Mouse (Mus musculus): ENCODE measurements around the gene Anapc2. TPM values are rescaled to one million over a fixed set of nuclear protein-coding genes. Genes with fewer than 3 reads are reported as not detected.
A peak's percentile ranks its signal among the peaks of the same experiment; 100 is the strongest.

Anapc2 gene
- polyA plus RNA-seq, 1 experiment from 2014 or later, result 114 TPM

GRCm38 (mm10) chr2:25278928-25279882 is 6.9 kb downstream of the Anapc2 start:
- Histone ChIP-seq H3K36me3 (replicated peaks; ENCODE audit: control insufficient read depth, insufficient read depth) (peaks cover 99% of the 10 kb centered on the region), H3K27me3 (ENCODE audit: control insufficient read depth, insufficient read depth, low read length) (no peaks in the 10 kb centered on the region), H3K4me2 (replicated peaks) (no peak overlapping the region), H3K9me3 (ENCODE audit: control insufficient read depth, low read length) (no peaks in the 10 kb centered on the region), H3K27ac (no peak overlapping the region), H3K4me1 (replicated peaks; ENCODE audit: control insufficient read depth, insufficient read depth, low read length) (no peaks in the 10 kb centered on the region), H3K9ac (no peak overlapping the region), H3K4me3 (replicated peaks; ENCODE audit: low read length) (no peak overlapping the region)
- DNase-seq (ENCODE audit: low spot score), result peak; percentile 77
- 0 out of 2 replicates have a peak, but pooled peaks have one; percentile 36 for ATAC-seq (ENCODE audit: low FRiP score)
- WGBS, result 61% methylated on average over 13 of the region's 13 CpGs

- Histone ChIP-seq H3K36me3 (replicated peaks; ENCODE audit: control insufficient read depth, insufficient read depth) (peaks cover 60% of the 10 kb centered on the region), H3K27ac (no peak overlapping the region)
- WGBS, result 92% methylated on average over 2 of the region's 2 CpGs
These were observed 13.3 kb downstream of the Anapc2 start for GRCm38 (mm10) chr2:25285551-25285950.

GRCm38 (mm10) chr2:25286314-25286713 is 14.0 kb downstream of the Anapc2 start:
- DNase-seq (ENCODE audit: low spot score) (no peak), ATAC-seq (ENCODE audit: low FRiP score) (no peak)
- WGBS, result 83% methylated on average over 1 of the region's 1 CpGs
- H3K36me3 ChIP-seq (replicated peaks; ENCODE audit: control insufficient read depth, insufficient read depth), result peaks cover 53% of the 10 kb centered on the region
- H3K9ac ChIP-seq, result no peak overlapping the region
- H3K9me3 ChIP-seq (ENCODE audit: control insufficient read depth, low read length), result no peaks in the 10 kb centered on the region
- no peak overlapping the region for H3K27ac ChIP-seq
- peaks cover 21% of the 10 kb centered on the region for H3K4me1 ChIP-seq (replicated peaks; ENCODE audit: control insufficient read depth, insufficient read depth, low read length)
- H3K4me3 ChIP-seq (replicated peaks; ENCODE audit: low read length), result no peak overlapping the region
- H3K27me3 ChIP-seq (ENCODE audit: control insufficient read depth, insufficient read depth, low read length), result peaks cover 35% of the 10 kb centered on the region
- no peak overlapping the region for H3K4me2 ChIP-seq (replicated peaks)

More at GRCm38 (mm10) chr2:25285551-25285950, 13.3 kb downstream of the Anapc2 start:
- Histone ChIP-seq H3K4me2 (replicated peaks) (no peak overlapping the region), H3K9ac (no peak overlapping the region), H3K4me1 (replicated peaks; ENCODE audit: control insufficient read depth, insufficient read depth, low read length) (peaks cover 14% of the 10 kb centered on the region), H3K4me3 (replicated peaks; ENCODE audit: low read length) (no peak overlapping the region), H3K27me3 (ENCODE audit: control insufficient read depth, insufficient read depth, low read length) (peaks cover 28% of the 10 kb centered on the region), H3K9me3 (ENCODE audit: control insufficient read depth, low read length) (no peaks in the 10 kb centered on the region)
- DNase-seq (ENCODE audit: low spot score) (no peak), ATAC-seq (ENCODE audit: low FRiP score) (no peak)

GRCm38 (mm10) chr2:25286837-25287636 is 14.8 kb downstream of the Anapc2 start:
- 65% methylated on average over 7 of the region's 7 CpGs for WGBS
- Histone ChIP-seq H3K4me3 (replicated peaks; ENCODE audit: low read length) (no peak overlapping the region), H3K4me2 (replicated peaks) (no peak overlapping the region), H3K27me3 (ENCODE audit: control insufficient read depth, insufficient read depth, low read length) (peaks cover 42% of the 10 kb centered on the region), H3K9me3 (ENCODE audit: control insufficient read depth, low read length) (no peaks in the 10 kb centered on the region), H3K27ac (no peak overlapping the region), H3K4me1 (replicated peaks; ENCODE audit: control insufficient read depth, insufficient read depth, low read length) (peaks cover 21% of the 10 kb centered on the region), H3K36me3 (replicated peaks; ENCODE audit: control insufficient read depth, insufficient read depth) (peaks cover 47% of the 10 kb centered on the region), H3K9ac (no peak overlapping the region)
- ATAC-seq (ENCODE audit: low FRiP score) (no peak), DNase-seq (ENCODE audit: low spot score) (no peak)

- peaks cover 36% of the 10 kb centered on the region for H3K36me3 ChIP-seq (replicated peaks; ENCODE audit: control insufficient read depth, insufficient read depth)
- no peak within 1 kb of the TSS for H3K4me3 ChIP-seq (replicated peaks; ENCODE audit: low read length)
- no peaks in the 10 kb centered on the region for H3K9me3 ChIP-seq (ENCODE audit: control insufficient read depth, low read length)
- 80% methylated on average over 6 of the region's 6 CpGs for WGBS
- peaks cover 53% of the 10 kb centered on the region for H3K27me3 ChIP-seq (ENCODE audit: control insufficient read depth, insufficient read depth, low read length)
- no peak within 1 kb of the TSS for H3K4me2 ChIP-seq (replicated peaks)
- no peak within 1 kb of the TSS for H3K27ac ChIP-seq
- DNase-seq (ENCODE audit: low spot score), result no peak
- no peak within 1 kb of the TSS for H3K9ac ChIP-seq
- no peak for ATAC-seq (ENCODE audit: low FRiP score)
- peaks cover 21% of the 10 kb centered on the region for H3K4me1 ChIP-seq (replicated peaks; ENCODE audit: control insufficient read depth, insufficient read depth, low read length)
These were observed 15.8 kb downstream of the Anapc2 start, which contains the start of gene Tmem210 for GRCm38 (mm10) chr2:25287927-25288649. Tmem210 (plus strand) TSS chr2:25288145.

GRCm38 (mm10) chr2:25288734-25289345 is 16.6 kb downstream of the Anapc2 start:
- DNase-seq (ENCODE audit: low spot score) (no peak), ATAC-seq (ENCODE audit: low FRiP score) (no peak)
- Histone ChIP-seq H3K27me3 (ENCODE audit: control insufficient read depth, insufficient read depth, low read length) (peaks cover 61% of the 10 kb centered on the region), H3K27ac (no peak overlapping the region), H3K4me2 (replicated peaks) (no peak overlapping the region), H3K36me3 (replicated peaks; ENCODE audit: control insufficient read depth, insufficient read depth) (peaks cover 32% of the 10 kb centered on the region), H3K9me3 (ENCODE audit: control insufficient read depth, low read length) (no peaks in the 10 kb centered on the region), H3K4me1 (replicated peaks; ENCODE audit: control insufficient read depth, insufficient read depth, low read length) (peaks cover 21% of the 10 kb centered on the region), H3K9ac (no peak overlapping the region), H3K4me3 (replicated peaks; ENCODE audit: low read length) (no peak overlapping the region)
- WGBS, result 78% methylated on average over 7 of the region's 7 CpGs

- Histone ChIP-seq H3K27ac (no peak within 1 kb of the TSS), H3K4me3 (replicated peaks; ENCODE audit: low read length) (peak within 1 kb of the TSS; percentile 26), H3K27me3 (ENCODE audit: control insufficient read depth, insufficient read depth, low read length) (peaks cover 66% of the 10 kb centered on the region), H3K9me3 (ENCODE audit: control insufficient read depth, low read length) (no peaks in the 10 kb centered on the region), H3K9ac (peak within 1 kb of the TSS; percentile 44; the same call in 1 of the 2 replicates), H3K4me1 (replicated peaks; ENCODE audit: control insufficient read depth, insufficient read depth, low read length) (peaks cover 21% of the 10 kb centered on the region), H3K4me2 (replicated peaks) (peak within 1 kb of the TSS; percentile 56), H3K36me3 (replicated peaks; ENCODE audit: control insufficient read depth, insufficient read depth) (peaks cover 27% of the 10 kb centered on the region)
- ATAC-seq (ENCODE audit: low FRiP score) (no peak), DNase-seq (ENCODE audit: low spot score) (no peak)
- WGBS, result 9% methylated on average over 11 of the region's 11 CpGs
These were observed 17.4 kb downstream of the Anapc2 start, which contains the start of gene Lrrc26 for GRCm38 (mm10) chr2:25289651-25290050. Lrrc26 (plus strand) TSS chr2:25289915.

- H3K4me1 ChIP-seq (replicated peaks; ENCODE audit: control insufficient read depth, insufficient read depth, low read length), result peaks cover 21% of the 10 kb centered on the region
- DNase-seq (ENCODE audit: low spot score) (peak; percentile 63), ATAC-seq (ENCODE audit: low FRiP score) (peak; percentile 35; the same call in 1 of the 2 replicates)
- peaks cover 24% of the 10 kb centered on the region for H3K36me3 ChIP-seq (replicated peaks; ENCODE audit: control insufficient read depth, insufficient read depth)
- H3K9me3 ChIP-seq (ENCODE audit: control insufficient read depth, low read length), result no peaks in the 10 kb centered on the region
- H3K4me3 ChIP-seq (replicated peaks; ENCODE audit: low read length), result peak overlapping the region; percentile 26
- H3K27me3 ChIP-seq (ENCODE audit: control insufficient read depth, insufficient read depth, low read length), result peaks cover 66% of the 10 kb centered on the region
- 2% methylated on average over 54 of the region's 54 CpGs for WGBS
- no peak overlapping the region for H3K27ac ChIP-seq
- peak overlapping the region; percentile 44; the same call in 1 of the 2 replicates for H3K9ac ChIP-seq
- H3K4me2 ChIP-seq (replicated peaks), result peak overlapping the region; percentile 56
These were observed 18.0 kb downstream of the Anapc2 start for GRCm38 (mm10) chr2:25290101-25290815.
